Mouse (Mus musculus) lung, embryonic 16.5 days (tissue): ENCODE data around the gene Cldnd1. TPM values are rescaled to one million over a fixed set of nuclear protein-coding genes. Genes with fewer than 3 reads are reported as not detected.

ENCODE experiments used
- ATAC-seq: fragments of 200-750 bp; cut with Nextera tagmentation; 2 replicates; pipeline ENCODE4 v1.8.0; 2017; ENCODE audit warnings: low read depth, mild to moderate bottlenecking, moderate library complexity
- H3K27ac ChIP-seq: fragments of 300-500 bp; sonication (generic); 2 replicates; pipeline ENCODE4 v1.5.1; 2014; ENCODE audit warnings: mild to moderate bottlenecking, control low read depth, low read length
- H3K27me3 ChIP-seq: fragments of 300-500 bp; sonication (generic); 2 replicates; pipeline ENCODE4 v1.6.1; 2014; ENCODE audit warnings: low read depth, low read length, mixed read lengths; ENCODE audit not compliant: control insufficient read depth, insufficient read depth
- H3K36me3 ChIP-seq: fragments of 300-500 bp; sonication (generic); 2 replicates; pipeline ENCODE4 v1.6.1; 2014; ENCODE audit warnings: low read length; ENCODE audit not compliant: control insufficient read depth, insufficient read depth
- H3K4me1 ChIP-seq: fragments of 300-500 bp; sonication (generic); replicated peaks from 2 replicates; pipeline ENCODE4 v1.6.1; 2014; ENCODE audit warnings: low read length, mixed read lengths; ENCODE audit not compliant: control insufficient read depth, insufficient read depth
- H3K4me2 ChIP-seq: fragments of 300-500 bp; sonication (generic); 2 replicates; pipeline ENCODE4 v1.6.1; 2014; ENCODE audit warnings: low read depth, low read length, control low read depth
- H3K4me3 ChIP-seq: fragments of 300-500 bp; sonication (generic); 2 replicates; pipeline ENCODE4 v1.5.1; 2014; ENCODE audit warnings: mild to moderate bottlenecking, low read length, control low read depth
- H3K9ac ChIP-seq: fragments of 300-500 bp; sonication (generic); 2 replicates; pipeline ENCODE4 v1.6.1; 2014; ENCODE audit warnings: low read length, control low read depth
- H3K9me3 ChIP-seq: fragments of 300-500 bp; sonication (generic); 2 replicates; pipeline ENCODE4 v1.6.1; 2016; ENCODE audit warnings: low read length; ENCODE audit not compliant: control insufficient read depth
- WGBS: fragments of 180-500 bp; shearing (Covaris S2); extraction: QIAGEN DNeasy Blood & Tissue Kit; methylation state at CpG from one replicate; pipeline ENCODE4 v1.1.7; 2014; 5-methylcytosine and 5-hydroxymethylcytosine counted together
- polyA plus RNA-seq: library from polyadenylated mRNA; unstranded; fragments of >200 nt; fragmentation: Nextera tagmentation; extraction: Ambion mirVana; gene quantifications from 2 replicates; pipeline ENCODE4 v1.2.1, GENCODE M21; 2015

The Cldnd1 gene
- polyA plus RNA-seq, 1 experiment from 2014 or later, result 114 TPM

GRCm38 (mm10) chr16:58726680-58727476, 832 bp upstream of the Cldnd1 start:
- no peak overlapping the region; the same call in 1 of the 2 replicates for H3K4me3 ChIP-seq
- ATAC-seq, result no peak
- 73% methylated on average over 11 of the region's 11 CpGs for WGBS

GRCm38 (mm10) chr16:58728176-58728671, 514 bp downstream of the Cldnd1 start:
- Histone ChIP-seq H3K4me3 (peak overlapping the region; percentile 83), H3K27me3 (no peaks in the 10 kb centered on the region; the same call in 1 of the 2 replicates), H3K4me2 (peak overlapping the region; percentile 84), H3K36me3 (peaks cover 18% of the 10 kb centered on the region), H3K9me3 (no peaks in the 10 kb centered on the region), H3K27ac (peak overlapping the region; percentile 87), H3K4me1 (peaks cover 6% of the 10 kb centered on the region), H3K9ac (peak overlapping the region; percentile 74)
- WGBS, result under 1% methylated on average over 23 of the region's 31 CpGs
- peak; percentile 91 for ATAC-seq

More at GRCm38 (mm10) chr16:58726680-58727476, 832 bp upstream of the Cldnd1 start:
- Histone ChIP-seq H3K4me2 (peak overlapping the region; percentile 63; the same call in 1 of the 2 replicates), H3K27ac (no peak overlapping the region), H3K36me3 (peaks cover 7% of the 10 kb centered on the region), H3K27me3 (no peaks in the 10 kb centered on the region; the same call in 1 of the 2 replicates), H3K9me3 (no peaks in the 10 kb centered on the region), H3K4me1 (peaks cover 6% of the 10 kb centered on the region), H3K9ac (no peak overlapping the region)

GRCm38 (mm10) chr16:58738205-58738604, 10.5 kb downstream of the Cldnd1 start:
- Histone ChIP-seq H3K27ac (no peak overlapping the region), H3K4me3 (no peak overlapping the region), H3K4me1 (no peaks in the 10 kb centered on the region), H3K9me3 (no peaks in the 10 kb centered on the region), H3K27me3 (no peaks in the 10 kb centered on the region), H3K36me3 (peaks cover 4% of the 10 kb centered on the region), H3K9ac (no peak overlapping the region), H3K4me2 (no peak overlapping the region)
- ATAC-seq, result no peak
- WGBS, result 77% methylated on average over 4 of the region's 4 CpGs

- Histone ChIP-seq H3K9ac (no peak overlapping the region), H3K4me2 (no peak overlapping the region), H3K4me1 (no peaks in the 10 kb centered on the region), H3K9me3 (no peaks in the 10 kb centered on the region), H3K4me3 (no peak overlapping the region), H3K27me3 (no peaks in the 10 kb centered on the region), H3K36me3 (peaks cover 3% of the 10 kb centered on the region; the same call in 1 of the 2 replicates), H3K27ac (no peak overlapping the region)
- no peak for ATAC-seq
- WGBS, result 80% methylated on average over 1 of the region's 1 CpGs
These were observed 11.1 kb downstream of the Cldnd1 start for GRCm38 (mm10) chr16:58738800-58739199.

GRCm38 (mm10) chr16:58740751-58741150, 13.0 kb downstream of the Cldnd1 start:
- Histone ChIP-seq H3K27ac (no peak overlapping the region), H3K36me3 (no peaks in the 10 kb centered on the region), H3K9me3 (no peaks in the 10 kb centered on the region), H3K27me3 (no peaks in the 10 kb centered on the region), H3K4me2 (no peak overlapping the region), H3K9ac (no peak overlapping the region), H3K4me1 (no peaks in the 10 kb centered on the region), H3K4me3 (no peak overlapping the region)
- no peak for ATAC-seq
- 89% methylated on average over 5 of the region's 5 CpGs for WGBS

- Histone ChIP-seq H3K4me2 (no peak overlapping the region), H3K9ac (no peak overlapping the region), H3K4me1 (no peaks in the 10 kb centered on the region), H3K27ac (no peak overlapping the region), H3K27me3 (no peaks in the 10 kb centered on the region), H3K36me3 (no peaks in the 10 kb centered on the region), H3K9me3 (no peaks in the 10 kb centered on the region), H3K4me3 (no peak overlapping the region)
- WGBS, result 53% methylated on average over 4 of the region's 4 CpGs
- no peak for ATAC-seq
These were observed 19.0 kb downstream of the Cldnd1 start for GRCm38 (mm10) chr16:58746715-58747114.

GRCm38 (mm10) chr16:58751314-58751713, 23.6 kb downstream of the Cldnd1 start:
- no peaks in the 10 kb centered on the region for H3K4me1 ChIP-seq
- H3K27ac ChIP-seq, result no peak overlapping the region
- WGBS, result 21% methylated on average over 1 of the region's 1 CpGs
- ATAC-seq, result no peak
- H3K4me2 ChIP-seq, result no peak overlapping the region
- no peaks in the 10 kb centered on the region for H3K36me3 ChIP-seq
- no peaks in the 10 kb centered on the region for H3K9me3 ChIP-seq
- no peak overlapping the region for H3K4me3 ChIP-seq
- H3K27me3 ChIP-seq, result no peaks in the 10 kb centered on the region
- no peak overlapping the region for H3K9ac ChIP-seq

- no peak overlapping the region for H3K9ac ChIP-seq
- H3K9me3 ChIP-seq, result no peaks in the 10 kb centered on the region
- H3K36me3 ChIP-seq, result no peaks in the 10 kb centered on the region
- H3K27me3 ChIP-seq, result no peaks in the 10 kb centered on the region
- no peak for ATAC-seq
- no peaks in the 10 kb centered on the region for H3K4me1 ChIP-seq
- H3K4me2 ChIP-seq, result no peak overlapping the region
- H3K27ac ChIP-seq, result no peak overlapping the region
- no peak overlapping the region for H3K4me3 ChIP-seq
These were observed 28.5 kb downstream of the Cldnd1 start for GRCm38 (mm10) chr16:58756191-58756590.

GRCm38 (mm10) chr16:58763076-58763475, 35.4 kb downstream of the Cldnd1 start, which contains the start of gene Olfr172:
Olfr172 (minus strand) TSS chr16:58763176.
- Histone ChIP-seq H3K9ac (no peak within 1 kb of the TSS), H3K9me3 (no peaks in the 10 kb centered on the region), H3K4me3 (no peak within 1 kb of the TSS), H3K27ac (no peak within 1 kb of the TSS), H3K4me2 (no peak within 1 kb of the TSS), H3K4me1 (no peaks in the 10 kb centered on the region), H3K27me3 (no peaks in the 10 kb centered on the region), H3K36me3 (no peaks in the 10 kb centered on the region)
- ATAC-seq, result no peak
- 81% methylated on average over 1 of the region's 1 CpGs for WGBS
